15 mouse cellular contexts compared by ENCODE assay signal in the genomic region with DNA sequence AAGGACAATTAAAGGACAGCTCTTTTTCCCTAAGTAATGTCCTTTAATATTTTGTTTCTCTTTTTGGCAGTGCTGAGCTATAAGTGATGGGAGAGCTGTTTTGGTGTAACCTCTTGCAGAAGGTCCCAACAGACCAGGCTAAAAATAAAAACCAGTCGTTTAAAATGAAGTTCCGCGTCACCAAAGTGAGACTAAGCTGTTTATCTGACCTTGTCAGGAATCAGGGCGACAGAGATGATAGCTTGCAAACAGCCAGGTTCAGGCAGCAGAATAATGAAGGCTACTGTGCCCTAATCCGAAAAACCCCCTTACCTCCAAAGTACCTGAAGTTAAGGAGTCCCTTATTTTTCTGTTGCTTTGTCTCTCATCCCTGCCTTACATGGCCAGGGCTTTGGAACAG. TPM values are rescaled to one million over a fixed set of nuclear protein-coding genes. Genes with fewer than 3 reads are reported as not detected.
DNase-seq lines count a peak whose midpoint lies in the region; ATAC-seq and TF ChIP-seq lines count a peak whose summit lies in the region.
"Had no signal": no experiment of that assay in that cellular context is flagged by ENCODE, and none has a peak within 500 bp of the region (broad histone marks: within the 10 kb centered on the region; RNA-seq: fewer than 3 reads in every experiment).

No protein-coding gene starts in this region.

- peak; percentile 38 for ATAC-seq in liver, embryonic 12.5 days

- H3K9me3 ChIP-seq in heart, embryonic 10.5 days = no peaks in the 10 kb centered on the region
- H3K9me3 ChIP-seq in E14TG2a.4 (ENCODE audit: low read length) = no peaks in the 10 kb centered on the region
- H3K9me3 ChIP-seq in embryonic facial prominence, embryonic 10.5 days = 0 out of 2 replicates have a peak, but pooled peaks cover 3% of the 10 kb centered on the region
- H3K9me3 ChIP-seq in liver, embryonic 12.5 days (replicated peaks) = peaks cover 7% of the 10 kb centered on the region
- H3K9me3 ChIP-seq: lung, embryonic 15.5 days; neural tube, embryonic 13.5 days had no signal

- DNase-seq in heart, embryonic 10.5 days (ENCODE audit: low spot score) = no peak
- DNase-seq in heart, postnatal 4 days = no peak
- no peak for DNase-seq in embryonic facial prominence, embryonic 10.5 days (ENCODE audit: low spot score)
- DNase-seq in adrenal gland, postnatal 14 days = no peak
- DNase-seq in frontal cortex, postnatal 36 days (ENCODE audit: low spot score in 2 of 2) = no peak
- no peak for DNase-seq in lung, adult 18-20 months
- DNase-seq: cerebellum, adult 11 months; layer of hippocampus, adult 9-11 months; right cerebral cortex, postnatal 4 days; thymus, adult 2 months had no signal

- H3K4me3 ChIP-seq in heart, embryonic 10.5 days = peak overlapping the region; percentile 22; the same call in 1 of the 2 replicates
- H3K4me3 ChIP-seq in E14TG2a.4 (replicated peaks; ENCODE audit: low read length) = peak overlapping the region; percentile 18; the same call in 1 of the 2 replicates
- H3K4me3 ChIP-seq in embryonic facial prominence, embryonic 10.5 days = no peak overlapping the region
- H3K4me3 ChIP-seq in liver, embryonic 12.5 days = peak overlapping the region; percentile 20
- H3K4me3 ChIP-seq: lung, embryonic 15.5 days; midbrain, embryonic 12.5 days; neural tube, embryonic 13.5 days had no signal

- peak overlapping the region; percentile 89 for H3K27ac ChIP-seq in heart, embryonic 10.5 days
- H3K27ac ChIP-seq in embryonic facial prominence, embryonic 10.5 days (replicated peaks) = peak overlapping the region; percentile 3
- H3K27ac ChIP-seq in liver, embryonic 12.5 days = peak overlapping the region; percentile 89
- H3K27ac ChIP-seq: lung, embryonic 15.5 days; midbrain, embryonic 12.5 days; neural tube, embryonic 13.5 days had no signal

- H3K9ac ChIP-seq in liver, embryonic 12.5 days = peak overlapping the region; percentile 52
- H3K9ac ChIP-seq: lung, embryonic 15.5 days; midbrain, embryonic 12.5 days; neural tube, embryonic 13.5 days had no signal

- WGBS in heart, embryonic 10.5 days = 8% methylated on average over 5 of the region's 5 CpGs
- 38% methylated on average over 5 of the region's 5 CpGs for WGBS in embryonic facial prominence, embryonic 10.5 days
- 7% methylated on average over 5 of the region's 5 CpGs for WGBS in liver, embryonic 12.5 days (ENCODE audit: insufficient replicate concordance)

- H3K4me1 ChIP-seq in heart, embryonic 10.5 days = peaks cover 28% of the 10 kb centered on the region
- H3K4me1 ChIP-seq in E14TG2a.4 (replicated peaks; ENCODE audit: low read depth, low read length) = peaks cover 39% of the 10 kb centered on the region
- peaks cover 14% of the 10 kb centered on the region for H3K4me1 ChIP-seq in embryonic facial prominence, embryonic 10.5 days
- peaks cover 72% of the 10 kb centered on the region for H3K4me1 ChIP-seq in liver, embryonic 12.5 days

- no peak for TF ChIP-seq CTCF in E14TG2a.4 (conservative IDR thresholded peaks at IDR 0.05; ENCODE audit: low read length)

- H3K36me3 ChIP-seq in heart, embryonic 10.5 days = no peaks in the 10 kb centered on the region
- H3K36me3 ChIP-seq in E14TG2a.4 (ENCODE audit: insufficient read depth, low read length) = no peaks in the 10 kb centered on the region
- H3K36me3 ChIP-seq in embryonic facial prominence, embryonic 10.5 days (replicated peaks) = no peaks in the 10 kb centered on the region
- H3K36me3 ChIP-seq in liver, embryonic 12.5 days = peaks cover 6% of the 10 kb centered on the region
- H3K36me3 ChIP-seq: lung, embryonic 15.5 days; midbrain, embryonic 12.5 days; neural tube, embryonic 13.5 days had no signal

- no peaks in the 10 kb centered on the region for H3K27me3 ChIP-seq in heart, embryonic 10.5 days (ENCODE audit: insufficient read depth, poor library complexity, severe bottlenecking)
- no peaks in the 10 kb centered on the region for H3K27me3 ChIP-seq in E14TG2a.4 (ENCODE audit: insufficient read depth, low read length)
- no peaks in the 10 kb centered on the region for H3K27me3 ChIP-seq in embryonic facial prominence, embryonic 10.5 days (replicated peaks; ENCODE audit: low read depth, poor library complexity, severe bottlenecking)
- H3K27me3 ChIP-seq in liver, embryonic 12.5 days (replicated peaks) = no peaks in the 10 kb centered on the region
- H3K27me3 ChIP-seq: lung, embryonic 15.5 days; midbrain, embryonic 12.5 days; neural tube, embryonic 13.5 days had no signal

- peak overlapping the region; percentile 62 for H3K4me2 ChIP-seq in liver, embryonic 12.5 days
- H3K4me2 ChIP-seq: lung, embryonic 15.5 days; midbrain, embryonic 12.5 days; neural tube, embryonic 13.5 days had no signal

RNA-seq across cellular contexts. Expression of gene Igsf3, which starts 21.2 kb away (rescaled TPM):
- 41.9 and 45.9 TPM in 2 replicates for polyA plus RNA-seq in heart, embryonic 10.5 days (2016; fragmentation: Nextera tagmentation; extraction: Ambion mirVana)
- total RNA-seq in heart, postnatal 4 days (2021) = 10 to 100 TPM; 26.9 to 29.8 TPM
- 52.1 and 59.2 TPM in 2 replicates for polyA plus RNA-seq in embryonic facial prominence, embryonic 10.5 days (2016; fragmentation: Nextera tagmentation; extraction: Ambion mirVana)
- polyA plus RNA-seq in liver, embryonic 12.5 days (2016; fragmentation: Nextera tagmentation; extraction: Ambion mirVana) = 10.3 and 10.7 TPM in 2 replicates
- 5.1 and 6.6 TPM in 2 replicates for total RNA-seq in adrenal gland, postnatal 14 days (2021)

Comparison
In these comparisons a context has a peak if more than half of its experiments do, and no peak if none do; other contexts are left out.
1. H3K27ac ChIP-seq: peak in every context shown above with its lines; median percentile 89 in heart, embryonic 10.5 days; 89 in liver, embryonic 12.5 days; 3 in embryonic facial prominence, embryonic 10.5 days.